Mouse (Mus musculus): ENCODE data around the gene Hgf. TPM values are rescaled to one million over a fixed set of nuclear protein-coding genes. Genes with fewer than 3 reads are reported as not detected.

Gene Hgf
- polyA plus RNA-seq, 1 experiment, result 1.1 TPM

DNA sequence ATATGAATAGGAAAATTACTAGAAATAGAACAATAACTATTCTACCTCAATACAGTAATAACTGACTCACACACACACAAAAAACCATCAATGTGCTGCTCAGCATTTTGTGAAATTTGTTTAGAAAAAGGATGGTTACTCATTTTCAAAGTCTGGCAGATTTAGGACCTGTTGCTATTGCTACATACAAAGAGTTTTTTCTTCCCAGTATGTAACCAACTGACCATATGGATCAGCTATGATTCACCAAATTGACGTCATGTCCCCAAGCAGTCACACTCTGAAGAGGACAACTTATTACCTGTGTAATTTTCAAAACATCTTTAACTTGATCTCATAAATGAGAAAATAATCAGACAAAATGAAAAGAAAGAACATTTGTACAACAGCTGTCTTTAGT lies 48.2 kb downstream of the Hgf start:
- Histone ChIP-seq H3K27me3 (ENCODE audit: control insufficient read depth, insufficient read depth, low read length) (no peaks in the 10 kb centered on the region), H3K27ac (ENCODE audit: control insufficient read depth, insufficient read depth, low read length) (no peak overlapping the region), H3K36me3 (ENCODE audit: control insufficient read depth, insufficient read depth, low read length) (no peaks in the 10 kb centered on the region), H3K4me3 (ENCODE audit: control insufficient read depth, insufficient read depth, low read length) (no peak overlapping the region), H3K4me1 (replicated peaks; ENCODE audit: control insufficient read depth, insufficient read depth, low read length) (no peaks in the 10 kb centered on the region)
- TF ChIP-seq CTCF (IDR thresholded peaks at IDR 0.05; ENCODE audit: borderline replicate concordance, control insufficient read depth, extremely low read depth, insufficient read depth, low read length, poor library complexity) (no peak), POLR2A (IDR thresholded peaks at IDR 0.05; ENCODE audit: control insufficient read depth, extremely low read depth, insufficient read depth, low read length, poor library complexity) (no peak)
- WGBS, result 94% methylated on average over 1 of the region's 1 CpGs
- no peak for DNase-seq

DNA sequence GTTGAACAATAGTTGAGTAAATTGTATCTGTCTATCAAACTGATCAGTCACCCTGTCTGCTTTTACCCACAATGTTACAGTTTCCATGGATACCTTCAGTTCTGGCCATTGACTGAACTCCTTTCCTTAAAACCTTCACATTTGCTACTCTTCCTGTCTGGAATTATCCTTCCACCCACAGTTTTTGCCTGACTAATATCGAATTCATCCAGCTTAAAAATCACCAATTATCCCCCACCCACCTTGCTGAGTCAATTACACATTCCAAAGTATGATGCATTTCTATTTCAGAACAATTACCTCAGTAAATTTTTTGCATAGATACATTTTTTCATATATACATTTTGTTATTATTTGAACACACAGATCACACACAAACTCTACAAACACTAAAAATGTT lies 79.7 kb downstream of the Hgf start:
- Histone ChIP-seq H3K36me3 (ENCODE audit: control insufficient read depth, insufficient read depth, low read length) (no peaks in the 10 kb centered on the region), H3K4me3 (ENCODE audit: control insufficient read depth, insufficient read depth, low read length) (no peak overlapping the region), H3K27ac (ENCODE audit: control insufficient read depth, insufficient read depth, low read length) (no peak overlapping the region), H3K27me3 (ENCODE audit: control insufficient read depth, insufficient read depth, low read length) (no peaks in the 10 kb centered on the region), H3K4me1 (replicated peaks; ENCODE audit: control insufficient read depth, insufficient read depth, low read length) (no peaks in the 10 kb centered on the region)
- no peak for DNase-seq
- WGBS, result 74% methylated on average over 1 of the region's 1 CpGs
- TF ChIP-seq POLR2A (IDR thresholded peaks at IDR 0.05; ENCODE audit: control insufficient read depth, extremely low read depth, insufficient read depth, low read length, poor library complexity), result no peak
- no peak for TF ChIP-seq CTCF (IDR thresholded peaks at IDR 0.05; ENCODE audit: borderline replicate concordance, control insufficient read depth, extremely low read depth, insufficient read depth, low read length, poor library complexity)

DNA sequence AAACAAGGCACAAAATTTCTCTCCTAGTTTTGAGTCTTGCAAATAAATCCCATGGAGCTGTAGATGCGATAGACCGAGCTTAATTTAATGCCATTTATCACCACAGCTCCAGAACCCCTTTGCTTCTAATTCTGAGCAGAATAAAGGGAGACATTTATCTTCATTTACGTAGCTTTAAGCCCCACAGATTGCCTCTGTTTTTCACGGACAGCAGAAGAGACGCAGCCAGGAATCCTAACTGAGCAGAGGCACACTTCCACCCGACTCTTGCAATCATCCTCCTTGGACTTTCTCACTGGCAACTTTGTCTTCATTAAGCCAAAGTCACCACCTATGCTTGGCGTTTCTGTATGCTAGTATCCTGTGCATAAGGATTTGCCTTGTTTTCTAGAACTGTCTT lies 93.1 kb downstream of the Hgf start:
- no peak overlapping the region for H3K27ac ChIP-seq (ENCODE audit: control insufficient read depth, insufficient read depth, low read length)
- no peaks in the 10 kb centered on the region for H3K36me3 ChIP-seq (ENCODE audit: control insufficient read depth, insufficient read depth, low read length)
- no peaks in the 10 kb centered on the region for H3K27me3 ChIP-seq (ENCODE audit: control insufficient read depth, insufficient read depth, low read length)
- no peaks in the 10 kb centered on the region for H3K4me1 ChIP-seq (replicated peaks; ENCODE audit: control insufficient read depth, insufficient read depth, low read length)
- H3K4me3 ChIP-seq (ENCODE audit: control insufficient read depth, insufficient read depth, low read length), result no peak overlapping the region
- no peak for DNase-seq
- TF ChIP-seq CTCF (IDR thresholded peaks at IDR 0.05; ENCODE audit: borderline replicate concordance, control insufficient read depth, extremely low read depth, insufficient read depth, low read length, poor library complexity), result no peak
- TF ChIP-seq POLR2A (IDR thresholded peaks at IDR 0.05; ENCODE audit: control insufficient read depth, extremely low read depth, insufficient read depth, low read length, poor library complexity), result no peak
- WGBS, result 92% methylated on average over 7 of the region's 7 CpGs

DNA sequence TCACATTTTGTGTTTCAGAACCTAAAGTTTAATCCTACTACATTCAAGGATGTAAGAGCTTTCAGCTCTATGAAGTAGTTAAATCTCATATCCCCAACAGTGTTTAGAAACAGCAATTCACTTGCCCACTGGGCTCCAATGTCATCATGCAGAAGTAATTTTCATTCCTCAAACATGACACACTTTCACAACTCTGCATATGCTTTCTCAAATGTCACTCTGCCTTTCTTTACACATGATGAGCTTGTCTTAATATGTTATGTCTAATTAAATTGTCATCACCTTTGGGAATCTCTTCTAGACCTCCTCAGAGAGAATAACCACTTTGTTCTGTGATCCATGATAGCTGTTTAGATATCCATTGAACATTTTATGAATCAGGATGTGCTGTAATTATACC lies 94.4 kb downstream of the Hgf start:
- no peak for TF ChIP-seq CTCF (IDR thresholded peaks at IDR 0.05; ENCODE audit: borderline replicate concordance, control insufficient read depth, extremely low read depth, insufficient read depth, low read length, poor library complexity)
- no peak for TF ChIP-seq POLR2A (IDR thresholded peaks at IDR 0.05; ENCODE audit: control insufficient read depth, extremely low read depth, insufficient read depth, low read length, poor library complexity)
- H3K27ac ChIP-seq (ENCODE audit: control insufficient read depth, insufficient read depth, low read length), result no peak overlapping the region
- no peaks in the 10 kb centered on the region for H3K27me3 ChIP-seq (ENCODE audit: control insufficient read depth, insufficient read depth, low read length)
- H3K4me1 ChIP-seq (replicated peaks; ENCODE audit: control insufficient read depth, insufficient read depth, low read length), result no peaks in the 10 kb centered on the region
- H3K4me3 ChIP-seq (ENCODE audit: control insufficient read depth, insufficient read depth, low read length), result no peak overlapping the region
- H3K36me3 ChIP-seq (ENCODE audit: control insufficient read depth, insufficient read depth, low read length), result no peaks in the 10 kb centered on the region
- DNase-seq, result no peak

DNA sequence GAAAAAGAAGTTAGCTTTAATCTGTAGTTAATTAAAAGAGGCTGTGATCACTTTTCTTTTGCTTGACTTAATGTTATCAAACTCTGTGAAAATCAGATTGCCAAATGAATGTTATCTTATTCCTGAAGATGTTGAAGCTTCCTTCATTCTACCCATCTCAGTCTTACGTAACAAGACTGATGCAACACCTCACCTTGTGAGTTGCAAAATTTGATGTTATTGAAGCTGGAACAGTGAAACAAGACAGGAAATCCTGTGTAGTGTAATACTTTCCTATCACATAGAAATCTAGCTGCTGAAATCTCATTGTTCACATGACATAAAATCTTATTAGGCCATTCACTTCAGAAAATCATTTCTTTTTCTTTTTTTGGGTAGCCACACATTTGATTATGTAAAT lies 96.9 kb downstream of the Hgf start:
- Histone ChIP-seq H3K4me1 (replicated peaks; ENCODE audit: control insufficient read depth, insufficient read depth, low read length) (no peaks in the 10 kb centered on the region), H3K27ac (ENCODE audit: control insufficient read depth, insufficient read depth, low read length) (no peak overlapping the region), H3K36me3 (ENCODE audit: control insufficient read depth, insufficient read depth, low read length) (no peaks in the 10 kb centered on the region), H3K27me3 (ENCODE audit: control insufficient read depth, insufficient read depth, low read length) (no peaks in the 10 kb centered on the region), H3K4me3 (ENCODE audit: control insufficient read depth, insufficient read depth, low read length) (no peak overlapping the region)
- no peak for TF ChIP-seq CTCF (IDR thresholded peaks at IDR 0.05; ENCODE audit: borderline replicate concordance, control insufficient read depth, extremely low read depth, insufficient read depth, low read length, poor library complexity)
- no peak for TF ChIP-seq POLR2A (IDR thresholded peaks at IDR 0.05; ENCODE audit: control insufficient read depth, extremely low read depth, insufficient read depth, low read length, poor library complexity)
- DNase-seq, result no peak
- 95% methylated on average over 1 of the region's 1 CpGs for WGBS

DNA sequence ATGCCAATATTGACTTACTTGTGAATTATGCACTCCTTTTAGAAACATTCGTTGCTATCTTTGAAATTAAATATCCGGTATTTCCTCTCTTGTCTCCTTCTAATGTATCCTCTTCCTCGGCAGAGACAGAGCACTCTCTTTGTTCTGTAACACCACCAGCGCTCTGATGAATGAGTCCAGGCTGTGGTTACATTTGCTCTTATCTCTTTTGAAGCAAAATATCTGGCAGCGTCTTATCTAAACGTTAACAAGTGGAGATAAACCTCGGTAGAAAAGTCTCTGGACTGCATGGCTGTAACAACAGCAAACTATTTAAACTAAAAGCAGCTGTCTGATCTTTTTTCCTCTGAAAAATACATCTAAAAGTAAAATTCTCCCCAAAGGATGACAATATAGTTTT lies 100.7 kb downstream of the Hgf start:
- Histone ChIP-seq H3K36me3 (ENCODE audit: control insufficient read depth, insufficient read depth, low read length) (no peaks in the 10 kb centered on the region), H3K4me1 (replicated peaks; ENCODE audit: control insufficient read depth, insufficient read depth, low read length) (no peaks in the 10 kb centered on the region), H3K27me3 (ENCODE audit: control insufficient read depth, insufficient read depth, low read length) (no peaks in the 10 kb centered on the region), H3K27ac (ENCODE audit: control insufficient read depth, insufficient read depth, low read length) (no peak overlapping the region), H3K4me3 (ENCODE audit: control insufficient read depth, insufficient read depth, low read length) (no peak overlapping the region)
- 41% methylated on average over 7 of the region's 7 CpGs for WGBS
- TF ChIP-seq CTCF (IDR thresholded peaks at IDR 0.05; ENCODE audit: borderline replicate concordance, control insufficient read depth, extremely low read depth, insufficient read depth, low read length, poor library complexity) (no peak), POLR2A (IDR thresholded peaks at IDR 0.05; ENCODE audit: control insufficient read depth, extremely low read depth, insufficient read depth, low read length, poor library complexity) (no peak)
- no peak for DNase-seq

Other genes starting within 250 kb of the Hgf start
- not detected in 2 replicates for gene Gm28710, start 238.3 kb downstream of the Hgf start, polyA plus RNA-seq (2012; rRNA removed)